Mouse (Mus musculus): ENCODE results near the gene Apaf1. TPM values are rescaled to one million over a fixed set of nuclear protein-coding genes. Genes with fewer than 3 reads are reported as not detected.

The Apaf1 gene
- total RNA-seq (2021): 10 to 100 TPM in 1 of 2 experiments, 1 to 10 TPM in 1; 8.2 to 10.3 TPM
- long read RNA-seq, experiment 1, partial matches to known transcripts: 0 of 2 reads
- long read RNA-seq, experiment 1, other reads (novel, unspliced or antisense): 1 of 2 reads
- long read RNA-seq, experiment 2, partial matches to known transcripts: 0 of 1 reads
- long read RNA-seq, experiment 2, other reads (novel, unspliced or antisense): 1 of 1 reads

- DNase-seq: peak; percentile 100
These were observed at the start of gene Apaf1, which contains the start of gene Ikbip for GRCm38 (mm10) chr10:91082550-91083392. TSS of gene Apaf1 (minus strand) at chr10:91082770. TSS of gene Ikbip (plus strand) at chr10:91082940.

GRCm38 (mm10) chr10:91131565-91131964 lies 49.0 kb upstream of the Apaf1 start:
- no peak for DNase-seq

DNA sequence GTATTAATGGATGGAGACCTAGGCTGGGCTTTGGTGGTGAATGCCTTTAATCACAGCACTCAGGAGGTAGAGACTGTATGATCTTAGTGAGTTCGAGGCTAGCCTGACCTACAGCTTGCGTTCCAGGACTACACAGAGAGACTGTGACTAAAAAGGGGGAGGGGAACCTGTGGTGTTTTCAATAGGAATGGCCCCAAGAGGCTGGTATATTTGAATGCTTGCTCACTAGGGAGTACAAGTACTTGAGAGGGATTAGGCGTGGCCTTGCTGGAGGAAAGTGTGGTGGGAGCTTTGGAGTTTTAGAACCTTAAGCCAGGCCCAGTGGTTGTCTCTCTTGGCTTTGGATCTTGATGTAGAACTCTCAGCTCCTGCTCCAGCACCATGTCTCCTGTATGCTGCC lies 48.2 kb upstream of the Apaf1 start:
- no peak for DNase-seq

DNA sequence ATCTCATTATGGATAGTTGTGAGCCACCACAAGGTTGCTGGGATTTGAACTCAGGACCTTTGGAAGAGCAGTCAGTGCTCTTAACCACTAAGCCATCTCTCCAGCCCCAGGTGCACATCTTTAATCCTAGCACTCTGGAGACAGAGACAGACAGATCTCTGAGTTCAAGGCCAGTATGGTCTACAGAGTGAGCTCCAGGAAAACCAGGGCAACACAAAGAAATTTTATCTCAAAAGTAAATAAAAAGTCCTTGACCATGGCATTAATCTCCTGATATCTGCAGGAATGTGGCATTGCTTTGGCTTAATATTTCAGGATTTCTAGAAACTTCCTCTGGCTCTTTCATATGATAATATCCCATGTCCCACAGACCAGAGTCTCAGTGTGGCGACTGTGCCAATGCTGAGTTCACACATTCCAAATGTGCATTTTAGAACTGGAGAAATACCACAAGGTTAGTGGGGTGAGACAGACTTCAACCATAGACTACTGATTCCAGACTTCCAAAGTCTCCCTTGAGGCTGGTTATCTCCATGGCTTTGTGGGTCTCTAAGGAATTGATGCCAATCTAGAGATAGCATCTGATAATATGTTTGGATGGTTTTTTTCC lies 46.1 kb upstream of the Apaf1 start:
- peak; percentile 31 for DNase-seq

- no peak for DNase-seq
These were observed 44.8 kb upstream of the Apaf1 start for GRCm38 (mm10) chr10:91127395-91127794.

DNA sequence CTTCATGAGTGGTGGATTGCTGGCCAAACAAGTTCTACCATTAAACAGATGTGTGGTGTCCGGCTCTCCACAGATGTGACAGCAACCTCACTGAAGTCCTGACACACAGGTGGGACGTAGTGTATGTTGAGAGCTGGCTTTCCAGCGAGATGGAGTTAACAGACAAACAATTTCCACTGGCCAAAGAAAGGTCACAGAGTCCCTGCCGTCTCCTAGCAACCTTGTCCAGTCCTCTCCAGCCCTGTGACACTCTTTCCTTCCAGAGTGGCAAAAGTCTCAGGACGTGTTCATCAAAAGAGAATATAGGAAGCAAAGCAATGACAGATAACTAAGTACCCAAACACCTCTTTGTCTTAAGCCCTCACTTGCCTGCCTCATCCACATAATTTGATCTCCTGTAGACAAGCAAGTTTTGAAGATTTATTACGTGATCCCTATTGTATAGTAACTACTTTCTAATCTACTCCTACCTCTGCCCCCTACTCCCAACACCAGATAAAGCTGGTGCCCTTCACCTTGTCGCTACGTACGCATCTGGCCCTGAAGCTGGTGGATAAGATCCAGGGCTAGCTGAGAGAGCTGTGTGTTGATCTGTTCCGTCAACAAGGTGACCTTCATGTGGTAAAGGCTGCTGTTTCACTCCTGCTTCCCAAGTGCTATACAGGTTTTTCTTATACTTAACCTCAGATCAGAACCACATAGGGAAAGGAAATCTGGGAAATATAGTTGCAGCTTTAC lies 44.2 kb upstream of the Apaf1 start:
- DNase-seq: peak; percentile 23 to 34

- DNase-seq: peak; percentile 97 to 98
These were observed 41.6 kb upstream of the Apaf1 start, which contains the start of gene Slc25a3 for GRCm38 (mm10) chr10:91123828-91124822. TSS of gene Slc25a3 (minus strand) at chr10:91124059.

- peak; percentile 76 to 79 for DNase-seq
These were observed 40.8 kb upstream of the Apaf1 start for GRCm38 (mm10) chr10:91123281-91123827.

DNA sequence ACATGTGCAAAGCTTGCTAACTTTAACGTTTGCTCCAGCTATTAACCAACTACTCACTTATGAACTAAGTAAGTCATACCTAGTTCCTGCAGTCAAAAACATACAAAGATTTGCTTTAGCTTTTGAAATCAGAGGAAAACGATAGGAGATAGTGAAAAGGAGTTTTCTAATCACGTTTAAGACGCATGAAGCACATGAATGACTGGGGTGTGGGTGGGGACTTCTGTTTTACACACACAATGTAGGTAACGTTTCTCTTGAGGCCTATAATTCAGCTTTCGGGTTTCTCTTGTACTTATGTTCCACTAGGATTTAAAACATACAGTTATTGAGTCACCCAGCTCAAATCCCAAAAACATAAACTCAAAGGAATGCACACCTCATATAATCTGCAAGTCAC lies 40.1 kb upstream of the Apaf1 start:
- DNase-seq: no peak

GRCm38 (mm10) chr10:91116958-91117357 lies 34.4 kb upstream of the Apaf1 start:
- no peak for DNase-seq

GRCm38 (mm10) chr10:91109841-91110240 lies 27.3 kb upstream of the Apaf1 start:
- no peak for DNase-seq

GRCm38 (mm10) chr10:91105981-91106380 lies 23.4 kb upstream of the Apaf1 start:
- no peak for DNase-seq

DNA sequence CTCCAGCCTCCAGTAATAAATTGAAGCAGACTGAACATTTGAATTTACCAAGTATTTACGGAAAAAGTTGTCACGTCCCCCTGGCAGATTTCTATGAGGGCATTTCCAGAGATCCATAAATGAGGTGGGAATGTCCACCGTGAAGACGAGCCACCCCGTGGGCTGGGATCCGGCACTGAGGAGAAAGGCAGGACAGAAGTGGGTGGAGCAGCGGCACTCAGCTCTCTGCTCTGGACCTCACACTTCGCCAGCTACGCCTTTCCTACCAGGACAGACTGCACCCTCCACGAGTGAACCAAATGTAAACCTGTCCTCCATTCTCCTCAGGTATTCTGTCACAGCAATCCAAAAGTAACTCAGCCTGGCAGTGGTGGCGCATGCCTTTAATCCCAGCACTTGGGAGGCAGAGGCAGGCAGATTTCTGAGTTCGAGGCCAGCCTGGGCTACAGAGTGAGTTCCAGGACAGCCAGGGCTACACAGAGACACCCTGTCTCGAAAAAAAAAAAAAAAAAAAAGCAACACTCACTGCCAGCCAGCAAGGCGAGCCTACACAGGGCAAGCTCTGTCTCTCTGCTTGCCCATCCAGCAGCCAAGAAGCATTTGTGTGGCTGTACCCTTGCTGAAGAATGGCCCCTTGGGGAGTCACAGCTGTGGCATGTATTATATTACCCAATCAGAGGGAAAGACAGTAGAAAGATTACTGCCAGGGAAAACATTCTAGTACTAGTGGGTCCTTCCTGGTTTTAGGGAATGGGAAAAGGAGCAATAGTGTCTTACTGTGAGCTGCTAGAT lies 20.4 kb upstream of the Apaf1 start:
- no peak for DNase-seq

- DNase-seq: no peak
These were observed 19.4 kb upstream of the Apaf1 start for GRCm38 (mm10) chr10:91101936-91102335.

DNA sequence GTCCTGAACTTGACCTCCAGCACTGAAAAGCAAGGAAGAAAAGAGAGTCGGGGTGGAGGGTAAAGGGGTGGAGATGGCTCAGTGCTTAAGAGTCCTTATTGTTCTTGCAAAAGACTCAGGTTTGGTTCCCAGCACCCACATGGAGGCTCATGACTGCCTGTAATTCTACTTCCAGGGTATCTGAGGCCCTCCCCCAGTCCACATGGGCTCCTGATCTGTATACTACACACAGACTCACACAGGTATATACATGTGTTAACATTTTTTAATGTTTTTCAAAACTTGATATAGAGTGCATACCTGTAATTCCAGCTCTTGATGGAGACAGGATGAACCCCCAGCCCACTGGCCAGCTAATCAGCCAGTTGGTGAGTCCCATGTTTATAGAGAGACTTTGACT lies 17.5 kb upstream of the Apaf1 start:
- no peak for DNase-seq

GRCm38 (mm10) chr10:91098056-91098455 lies 15.5 kb upstream of the Apaf1 start:
- no peak for DNase-seq

- DNase-seq: no peak
These were observed 11.9 kb upstream of the Apaf1 start for GRCm38 (mm10) chr10:91094251-91095104.

DNA sequence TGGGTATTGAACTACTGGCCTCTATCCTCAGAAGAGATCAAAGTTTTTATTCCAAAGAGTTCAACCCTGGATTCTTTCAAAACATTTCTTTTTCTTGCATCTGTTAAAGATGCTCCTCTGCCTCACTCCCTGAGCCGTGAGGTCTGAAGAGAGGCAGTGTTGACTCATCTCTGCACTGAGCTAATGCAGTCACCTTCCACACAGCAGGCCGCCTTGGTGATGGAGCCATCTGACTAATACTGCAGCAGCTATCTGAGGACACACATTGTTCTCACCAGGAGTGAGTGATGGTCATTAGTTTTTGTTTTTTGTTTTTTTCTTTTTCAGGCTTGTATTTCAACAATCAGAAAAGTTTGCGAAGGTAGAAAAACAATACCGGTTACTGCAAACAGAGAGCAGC lies 10.2 kb upstream of the Apaf1 start:
- peak; percentile 18 to 27 for DNase-seq

- no peak for DNase-seq
These were observed 890 bp upstream of the Apaf1 start for GRCm38 (mm10) chr10:91083393-91083927.
